9 mouse cellular contexts compared by ENCODE assay signal in genomic region chr19:10435908-10436307, GRCm38 (mm10). TPM values are rescaled to one million over a fixed set of nuclear protein-coding genes. Genes with fewer than 3 reads are reported as not detected.
A peak's percentile ranks its signal among the peaks of the same experiment; 100 is the strongest.
DNase-seq lines count a peak whose midpoint lies in the region; ATAC-seq and TF ChIP-seq lines count a peak whose summit lies in the region.
"Had no signal": no experiment of that assay in that cellular context is flagged by ENCODE, and none has a peak within 500 bp of the region (broad histone marks: within the 10 kb centered on the region; RNA-seq: fewer than 3 reads in every experiment).

No protein-coding gene starts in this region.

- no peak overlapping the region for H3K27ac ChIP-seq in heart, embryonic 11.5 days (ENCODE audit: low read depth, low read length)
- no peak overlapping the region for H3K27ac ChIP-seq in forebrain, embryonic 12.5 days
- no peak overlapping the region for H3K27ac ChIP-seq in hindbrain, embryonic 12.5 days
- no peak overlapping the region for H3K27ac ChIP-seq in left cerebral cortex, adult 2 months
- no peak overlapping the region for H3K27ac ChIP-seq in midbrain, embryonic 11.5 days (ENCODE audit: low read depth, low read length)
- no peak overlapping the region for H3K27ac ChIP-seq in spleen, adult 2 months (ENCODE audit: insufficient read depth, low read length)
- H3K27ac ChIP-seq: limb, embryonic 12.5 days had no signal

- peak; percentile 83 for TF ChIP-seq CTCF in left cerebral cortex, adult 2 months (IDR thresholded peaks at IDR 0.05)
- peak; percentile 35; the same call in 1 of the 2 replicates for TF ChIP-seq CTCF in spleen, adult 2 months (IDR thresholded peaks at IDR 0.05; ENCODE audit: extremely low read depth, insufficient read depth, insufficient read length, insufficient replicate concordance)

- H3K36me3 ChIP-seq in heart, embryonic 11.5 days (ENCODE audit: control insufficient read depth, insufficient read depth, low read length) = no peaks in the 10 kb centered on the region
- H3K36me3 ChIP-seq in forebrain, embryonic 12.5 days (replicated peaks) = 0 out of 2 replicates have a peak, but pooled peaks cover 2% of the 10 kb centered on the region
- H3K36me3 ChIP-seq in hindbrain, embryonic 12.5 days = 0 out of 2 replicates have a peak, but pooled peaks cover 4% of the 10 kb centered on the region
- no peaks in the 10 kb centered on the region for H3K36me3 ChIP-seq in midbrain, embryonic 11.5 days (ENCODE audit: control insufficient read depth, insufficient read depth, low read length)
- H3K36me3 ChIP-seq in spleen, adult 2 months (ENCODE audit: control insufficient read depth, insufficient read depth, low read length) = no peaks in the 10 kb centered on the region
- H3K36me3 ChIP-seq: limb, embryonic 12.5 days had no signal

- H3K4me1 ChIP-seq in heart, embryonic 11.5 days (ENCODE audit: control insufficient read depth, insufficient read depth, low read length) = peaks cover 21% of the 10 kb centered on the region
- no peaks in the 10 kb centered on the region; the same call in 1 of the 2 replicates for H3K4me1 ChIP-seq in forebrain, embryonic 12.5 days
- no peaks in the 10 kb centered on the region for H3K4me1 ChIP-seq in hindbrain, embryonic 12.5 days
- no peaks in the 10 kb centered on the region; the same call in 1 of the 2 replicates for H3K4me1 ChIP-seq in midbrain, embryonic 11.5 days (ENCODE audit: control insufficient read depth, insufficient read depth, low read length)
- no peaks in the 10 kb centered on the region for H3K4me1 ChIP-seq in spleen, adult 2 months (ENCODE audit: control insufficient read depth, insufficient read depth, insufficient read length)
- H3K4me1 ChIP-seq: limb, embryonic 12.5 days had no signal

- ATAC-seq in heart, embryonic 11.5 days (replicated peaks; ENCODE audit: insufficient number of reproducible peaks, low FRiP score, low TSS enrichment) = no peak
- ATAC-seq in forebrain, embryonic 12.5 days (ENCODE audit: low FRiP score) = peak; percentile 63
- ATAC-seq in hindbrain, embryonic 12.5 days (ENCODE audit: low FRiP score) = peak; percentile 24; the same call in 1 of the 2 replicates
- peak; percentile 59 for ATAC-seq in midbrain, embryonic 11.5 days (ENCODE audit: low FRiP score)

- no peak overlapping the region for H3K9ac ChIP-seq in heart, embryonic 11.5 days (ENCODE audit: low read depth, low read length)
- H3K9ac ChIP-seq in forebrain, embryonic 12.5 days = no peak overlapping the region
- no peak overlapping the region for H3K9ac ChIP-seq in hindbrain, embryonic 12.5 days
- H3K9ac ChIP-seq in midbrain, embryonic 11.5 days (ENCODE audit: low read length) = no peak overlapping the region
- H3K9ac ChIP-seq: limb, embryonic 12.5 days had no signal

- peak; percentile 58 to 77 for DNase-seq in heart, adult 18-20 months
- DNase-seq in c-Kit-positive CD71-negative TER-119-negative erythroid progenitor cells, embryonic 14.5 days (ENCODE audit: low read depth) = peak; percentile 56
- peak; percentile 71 to 74 for DNase-seq in left cerebral cortex, adult 2 months (ENCODE audit: extremely low spot score in 1 of 2, low spot score in 2 of 2)
- peak; percentile 91 for DNase-seq in midbrain, embryonic 11.5 days (ENCODE audit: low spot score, missing footprints)
- DNase-seq in spleen, adult 2 months (ENCODE audit: low read depth in 1 of 2, low spot score in 2 of 2) = peak; percentile 17 to 43

- no peak overlapping the region for H3K4me2 ChIP-seq in heart, embryonic 11.5 days
- H3K4me2 ChIP-seq in forebrain, embryonic 12.5 days = no peak overlapping the region
- H3K4me2 ChIP-seq in hindbrain, embryonic 12.5 days (replicated peaks) = no peak overlapping the region
- H3K4me2 ChIP-seq in midbrain, embryonic 11.5 days = no peak overlapping the region
- H3K4me2 ChIP-seq: limb, embryonic 12.5 days had no signal

- 29% methylated on average over 3 of the region's 3 CpGs for WGBS in heart, embryonic 11.5 days (ENCODE audit: insufficient replicate concordance)
- WGBS in forebrain, embryonic 12.5 days = 39% methylated on average over 3 of the region's 3 CpGs
- WGBS in hindbrain, embryonic 12.5 days = 34% methylated on average over 3 of the region's 3 CpGs
- WGBS in midbrain, embryonic 11.5 days = 42% methylated on average over 3 of the region's 3 CpGs
- 38% methylated on average over 3 of the region's 3 CpGs for WGBS in spleen, adult 2 months

- H3K9me3 ChIP-seq in heart, embryonic 11.5 days (replicated peaks; ENCODE audit: control insufficient read depth, low read length) = no peaks in the 10 kb centered on the region
- H3K9me3 ChIP-seq in forebrain, embryonic 12.5 days = no peaks in the 10 kb centered on the region
- H3K9me3 ChIP-seq in hindbrain, embryonic 12.5 days (replicated peaks) = no peaks in the 10 kb centered on the region
- H3K9me3 ChIP-seq in midbrain, embryonic 11.5 days (ENCODE audit: control insufficient read depth, low read length) = no peaks in the 10 kb centered on the region
- H3K9me3 ChIP-seq: limb, embryonic 12.5 days had no signal

- H3K27me3 ChIP-seq in heart, embryonic 11.5 days (ENCODE audit: control insufficient read depth, insufficient read depth, low read length) = peaks cover 28% of the 10 kb centered on the region
- peaks cover 13% of the 10 kb centered on the region; the same call in 1 of the 2 replicates for H3K27me3 ChIP-seq in forebrain, embryonic 12.5 days
- no peaks in the 10 kb centered on the region for H3K27me3 ChIP-seq in hindbrain, embryonic 12.5 days
- H3K27me3 ChIP-seq in midbrain, embryonic 11.5 days (ENCODE audit: control insufficient read depth, insufficient read depth, low read length) = no peaks in the 10 kb centered on the region
- H3K27me3 ChIP-seq in spleen, adult 2 months (ENCODE audit: control insufficient read depth, insufficient read depth, low read length) = no peaks in the 10 kb centered on the region

- no peak overlapping the region for H3K4me3 ChIP-seq in heart, embryonic 11.5 days (ENCODE audit: low read depth, low read length)
- no peak overlapping the region for H3K4me3 ChIP-seq in forebrain, embryonic 12.5 days (replicated peaks)
- H3K4me3 ChIP-seq in hindbrain, embryonic 12.5 days = no peak overlapping the region
- no peak overlapping the region for H3K4me3 ChIP-seq in left cerebral cortex, adult 2 months
- no peak overlapping the region for H3K4me3 ChIP-seq in midbrain, embryonic 11.5 days (ENCODE audit: low read depth, low read length)
- H3K4me3 ChIP-seq in spleen, adult 2 months (ENCODE audit: extremely low read depth, insufficient read depth, insufficient read length) = no peak overlapping the region
- H3K4me3 ChIP-seq: limb, embryonic 12.5 days had no signal

- no peak for TF ChIP-seq POLR2A in spleen, adult 2 months (IDR thresholded peaks at IDR 0.05; ENCODE audit: low read depth, low read length)

- intact Hi-C loops in left cerebral cortex, adult 2 months (cut with DNase I) = loop anchor here (1.0 to 2.0 kb wide), 3 partner anchors 47 to 177 kb away; partner anchors contain the start of gene Syt7

RNA-seq across cellular contexts. Expression of gene Lrrc10b, which starts 21.4 kb away (rescaled TPM):
- total RNA-seq in heart, adult 18-20 months (2021) = 1 to 10 TPM; 1.7 to 5.7 TPM
- polyA plus RNA-seq in heart, embryonic 11.5 days (2014; fragmentation: Nextera tagmentation; extraction: Ambion mirVana) = 0.19 TPM in 1 of 2 replicates, not detected in the other
- polyA plus RNA-seq in forebrain, embryonic 12.5 days (2016; fragmentation: Nextera tagmentation; extraction: Ambion mirVana) = 0.83 and 1.1 TPM in 2 replicates
- polyA plus RNA-seq in hindbrain, embryonic 12.5 days (2016; fragmentation: Nextera tagmentation; extraction: Ambion mirVana) = 1.4 and 1.7 TPM in 2 replicates
- total RNA-seq in left cerebral cortex, adult 2 months (2021) = 10 to 100 TPM in 1 of 2 experiments, 1 to 10 TPM in 1; 6.9 to 15.8 TPM
- polyA plus RNA-seq in midbrain, embryonic 11.5 days (2014; fragmentation: Nextera tagmentation; extraction: Ambion mirVana) = 0.55 and 0.59 TPM in 2 replicates
- polyA plus RNA-seq in spleen, adult 2 months (2012; rRNA removed) = 0.11 and 0.16 TPM in 2 replicates

RNA-seq across cellular contexts. Expression of gene Ppp1r32, which starts 46.8 kb away (rescaled TPM):
- under 1 TPM in 1 of 2 experiments, not detected in 1; 0.49 TPM for total RNA-seq in heart, adult 18-20 months (2021)
- not detected in 2 replicates for polyA plus RNA-seq in heart, embryonic 11.5 days (2014; fragmentation: Nextera tagmentation; extraction: Ambion mirVana)
- 0.58 and 0.97 TPM in 2 replicates for polyA plus RNA-seq in forebrain, embryonic 12.5 days (2016; fragmentation: Nextera tagmentation; extraction: Ambion mirVana)
- polyA plus RNA-seq in hindbrain, embryonic 12.5 days (2016; fragmentation: Nextera tagmentation; extraction: Ambion mirVana) = 1.1 and 2.0 TPM in 2 replicates
- 1 to 10 TPM in 1 of 2 experiments, under 1 TPM in 1; 0.61 to 1.3 TPM for total RNA-seq in left cerebral cortex, adult 2 months (2021)
- polyA plus RNA-seq in midbrain, embryonic 11.5 days (2014; fragmentation: Nextera tagmentation; extraction: Ambion mirVana) = 0.21 and 0.48 TPM in 2 replicates
- polyA plus RNA-seq in spleen, adult 2 months (2012; rRNA removed) = 0.55 and 1.2 TPM in 2 replicates
- polyA plus RNA-seq: limb, embryonic 12.5 days had no signal

RNA-seq across cellular contexts. Expression of gene Syt7, which starts 47.0 kb away (rescaled TPM):
- 10 to 100 TPM; 35.5 to 37.1 TPM for total RNA-seq in heart, adult 18-20 months (2021)
- polyA plus RNA-seq in heart, embryonic 11.5 days (2014; fragmentation: Nextera tagmentation; extraction: Ambion mirVana) = 1.2 and 2.0 TPM in 2 replicates
- polyA plus RNA-seq in forebrain, embryonic 12.5 days (2016; fragmentation: Nextera tagmentation; extraction: Ambion mirVana) = 2.7 and 5.5 TPM in 2 replicates
- 6.2 and 7.6 TPM in 2 replicates for polyA plus RNA-seq in hindbrain, embryonic 12.5 days (2016; fragmentation: Nextera tagmentation; extraction: Ambion mirVana)
- 100 to 1,000 TPM; 326 to 329 TPM for total RNA-seq in left cerebral cortex, adult 2 months (2021)
- polyA plus RNA-seq in midbrain, embryonic 11.5 days (2014; fragmentation: Nextera tagmentation; extraction: Ambion mirVana) = 3.0 and 3.9 TPM in 2 replicates
- 0.29 and 0.31 TPM in 2 replicates for polyA plus RNA-seq in spleen, adult 2 months (2012; rRNA removed)

Comparison
In these comparisons a context has a peak if more than half of its experiments do, and no peak if none do; other contexts are left out.
1. DNase-seq: peak in every context shown above with its lines; median percentile 91 in midbrain, embryonic 11.5 days; 72 in left cerebral cortex, adult 2 months; 68 in heart, adult 18-20 months; 56 in c-Kit-positive CD71-negative TER-119-negative erythroid progenitor cells, embryonic 14.5 days; 30 in spleen, adult 2 months.